Mouse (Mus musculus) left cerebral cortex, adult 9 months (tissue): ENCODE results near the gene Btbd1.

Source experiments
- DNase-seq, 2 experiments: peaks; one replicate each; pipeline ENCODE4 v3.0.0; 2022; ENCODE audit warnings: low spot score in 2 of 2

The Btbd1 gene

DNA sequence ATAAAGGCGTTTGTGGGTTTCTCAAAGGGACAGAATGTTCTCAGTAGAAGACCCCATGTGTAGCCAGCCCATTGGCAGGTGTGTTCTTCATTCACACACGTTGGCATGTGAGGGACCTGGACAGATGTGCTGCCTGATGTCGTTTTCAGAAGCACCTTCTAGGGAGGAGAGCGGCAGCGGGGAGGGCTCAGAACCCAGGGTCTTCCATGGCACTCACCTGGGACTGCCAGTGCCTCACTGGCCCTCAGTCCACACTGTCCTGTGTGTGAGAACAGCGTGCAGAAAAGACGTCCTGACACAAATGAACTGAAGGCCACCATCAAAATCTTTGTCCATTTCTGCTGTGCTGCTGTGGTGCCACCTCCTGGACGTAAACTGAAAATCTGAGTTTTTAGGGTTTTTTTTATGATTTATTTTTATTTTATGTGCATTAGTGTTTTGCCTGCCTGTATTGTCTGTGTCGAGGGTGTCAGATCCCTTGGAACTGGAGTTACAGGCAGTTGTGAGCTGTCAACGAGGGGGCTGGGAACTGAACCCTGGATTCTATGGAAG, 51.5 kb downstream of the Btbd1 start:
- DNase-seq = no peak

DNA sequence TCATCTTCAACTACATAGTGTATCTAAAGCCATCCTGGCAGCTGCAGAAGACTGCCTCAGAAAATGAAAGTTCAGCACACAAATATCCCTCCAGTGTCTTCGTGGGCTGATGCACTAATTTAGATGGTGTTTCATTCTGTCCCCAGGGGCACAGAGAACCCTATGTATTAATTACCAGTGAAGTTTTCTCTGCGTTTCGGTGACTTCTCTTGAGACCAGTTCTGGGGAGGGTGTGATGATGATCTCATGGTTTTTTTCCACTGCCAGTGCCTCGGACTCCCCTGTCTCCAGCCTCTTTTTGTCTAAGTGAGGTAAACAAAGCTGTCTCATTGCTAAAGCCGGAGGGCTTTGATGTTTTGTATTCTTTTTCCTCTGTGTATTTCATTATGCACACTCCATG, 53.9 kb downstream of the Btbd1 start:
- DNase-seq = no peak

DNA sequence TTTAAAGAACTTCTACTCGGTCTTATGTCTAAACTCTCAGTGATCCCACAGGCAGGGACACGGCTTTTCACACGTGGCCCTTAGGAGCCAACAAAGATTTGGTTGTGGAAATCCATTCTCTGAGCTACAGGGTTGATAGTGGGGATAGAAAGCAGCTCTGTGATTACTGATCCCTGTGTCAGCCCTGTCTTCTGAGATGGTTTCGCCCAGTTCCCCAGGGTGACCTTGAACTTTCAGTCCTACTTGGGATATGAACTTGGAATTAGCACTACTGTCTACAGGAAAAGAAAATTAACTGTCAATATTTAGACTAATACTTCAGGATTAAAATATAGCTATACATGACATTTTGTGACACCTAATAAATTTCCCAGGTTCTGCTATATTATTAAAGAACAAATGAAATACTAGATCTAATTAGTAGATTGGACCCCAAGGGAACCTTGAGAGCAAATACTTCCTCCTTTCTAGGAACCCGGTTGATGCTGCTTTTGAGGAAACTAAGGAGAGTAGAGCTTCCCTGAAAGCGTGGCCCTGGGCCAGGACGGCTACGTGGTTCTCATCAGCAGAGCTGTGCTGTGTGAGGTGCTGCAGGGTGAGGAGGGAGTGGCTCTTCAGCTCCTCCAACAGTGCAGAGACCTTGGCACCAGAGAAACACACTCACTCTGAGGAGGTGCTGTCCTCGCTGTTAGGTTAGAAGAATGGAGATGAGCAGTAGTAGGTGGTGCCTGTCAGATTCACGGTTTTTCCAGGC, 56.3 kb downstream of the Btbd1 start:
- no peak for DNase-seq

DNA sequence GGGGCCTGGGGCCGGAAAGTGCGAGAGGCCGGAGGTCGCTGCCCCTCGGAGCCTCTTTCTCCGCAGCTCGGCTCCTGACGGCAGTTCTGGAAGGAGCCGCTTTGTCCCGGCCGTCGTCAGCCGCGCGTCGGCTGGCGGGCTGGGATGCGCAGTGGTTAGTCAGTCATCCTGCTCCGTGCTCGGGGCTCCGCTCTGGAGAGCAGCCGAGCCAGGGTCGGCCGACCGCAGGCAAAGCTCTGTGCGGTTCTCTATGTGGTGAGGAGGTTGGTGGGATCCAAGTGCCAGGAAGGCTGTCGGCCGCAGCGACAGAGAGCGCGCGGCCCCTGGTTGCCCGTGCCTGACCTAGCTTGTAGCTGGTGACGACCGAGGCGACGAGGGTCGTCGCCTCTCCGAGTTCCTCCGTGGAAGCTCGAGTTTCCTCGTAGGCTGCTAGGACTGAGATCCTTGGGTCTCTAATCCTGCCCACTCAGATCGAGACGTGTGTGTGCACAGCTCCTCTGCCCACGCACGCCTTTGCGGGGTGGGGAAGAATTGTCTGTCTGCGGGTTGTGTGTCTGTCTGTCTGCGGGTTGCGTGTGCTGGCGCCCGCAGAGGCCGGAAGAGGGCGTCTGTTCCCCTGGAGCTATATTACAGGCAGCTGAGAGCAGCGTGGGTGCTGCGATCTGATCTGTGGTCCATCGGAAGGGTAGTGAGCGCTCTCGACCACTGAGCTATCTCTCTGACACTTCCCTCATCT, 66.0 kb downstream of the Btbd1 start:
- peak in 1 of 2 experiments; percentile 36 for DNase-seq

DNA sequence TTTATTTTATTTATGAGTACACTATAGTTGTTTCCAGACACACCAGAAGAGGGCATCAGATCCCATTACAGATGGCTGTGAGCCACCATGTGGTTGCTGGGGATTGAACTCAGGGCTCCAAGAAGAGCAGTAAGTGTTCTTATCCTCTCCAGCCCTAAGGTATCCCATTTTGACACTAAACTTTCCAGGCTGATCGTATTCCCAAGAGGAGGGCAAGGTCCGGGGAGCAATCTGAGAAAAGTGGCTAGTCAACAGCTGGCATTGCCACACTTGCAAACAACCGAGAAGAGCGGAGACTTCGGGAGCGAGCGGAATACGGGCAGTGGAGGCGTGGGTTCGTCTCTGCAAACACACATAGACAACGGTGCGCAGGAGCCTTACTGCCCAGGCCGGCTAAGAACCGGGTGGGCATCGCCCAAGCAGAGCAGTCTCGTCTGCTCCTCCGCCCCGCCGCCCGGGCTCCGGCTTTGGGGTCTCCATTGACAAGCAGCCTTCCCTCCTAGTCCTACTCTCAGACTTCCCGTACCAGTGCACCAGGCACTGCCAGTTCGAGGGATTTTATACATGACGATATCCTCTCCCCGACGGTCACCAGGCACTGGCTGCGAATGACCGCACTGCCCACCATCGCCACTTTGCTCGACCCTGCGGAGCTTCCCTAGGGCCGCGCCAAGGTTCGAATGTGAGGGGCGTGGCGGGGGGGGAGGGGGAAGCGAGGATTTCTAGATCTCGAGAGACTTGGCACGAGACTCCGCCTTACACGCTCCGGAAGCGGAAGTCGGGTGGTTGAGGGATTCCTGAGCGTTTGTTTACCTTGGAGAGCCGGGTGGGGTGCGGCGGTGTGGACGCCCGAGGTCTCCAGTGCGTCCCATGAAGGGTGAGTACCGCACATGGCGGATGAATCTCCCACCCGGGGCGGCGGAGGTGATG, 66.8 kb downstream of the Btbd1 start, which contains the start of gene Ramac:
Gene Ramac (plus strand): TSS at position 746 of the 930 bp plus-strand sequence.
- DNase-seq = peak in 1 of 2 experiments; percentile 86

DNA sequence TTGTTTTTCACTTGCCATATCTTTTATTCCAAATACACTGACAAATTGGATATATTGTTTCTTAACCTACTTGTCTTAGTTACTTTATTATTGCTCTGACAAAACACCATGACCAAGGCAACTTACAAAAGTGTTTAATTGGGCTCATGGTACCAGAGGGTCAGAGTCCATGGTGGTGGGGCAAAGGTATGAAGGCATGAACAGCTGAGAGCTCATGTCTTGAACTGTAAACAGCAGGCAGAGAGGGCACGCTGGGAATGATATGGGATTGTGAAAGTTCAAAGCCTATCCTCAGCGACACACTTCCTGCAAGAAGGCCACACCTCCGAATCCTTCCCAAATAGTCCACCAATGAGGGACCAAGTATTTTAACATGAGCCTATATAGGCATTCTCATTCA, 81.3 kb downstream of the Btbd1 start:
- no peak for DNase-seq

DNA sequence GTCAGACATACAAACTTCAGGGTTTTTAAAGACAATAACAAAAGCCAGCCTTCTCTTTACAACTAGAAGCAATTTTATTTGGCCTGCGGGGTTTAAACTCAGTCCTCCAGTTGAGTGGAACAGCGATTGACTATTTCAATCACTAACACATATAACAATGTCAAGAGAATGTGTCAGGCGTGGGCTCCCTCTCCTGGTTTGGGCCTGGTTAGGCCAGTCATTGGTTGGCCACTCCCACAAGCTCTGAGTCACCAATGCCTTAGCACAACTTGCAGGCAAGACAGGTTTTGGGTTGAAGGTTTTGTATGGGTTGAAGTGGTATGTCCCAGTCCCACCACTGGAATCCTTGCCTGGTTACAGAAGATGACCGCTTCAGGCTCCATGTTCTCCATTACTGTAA, 85.1 kb downstream of the Btbd1 start:
- DNase-seq = no peak
